Mouse (Mus musculus): Measurements from ENCODE around the gene Gm21244. TPM values are rescaled to one million over a fixed set of nuclear protein-coding genes. Genes with fewer than 3 reads are reported as not detected.
"Not testable (repeated sequence)": the region's sequence is repeated elsewhere in the genome, so short reads cannot be mapped to it uniquely, and the experiment has no call there.

Gene Gm21244
- polyA plus RNA-seq (2012; rRNA removed): not detected in 2 replicates

- H3K4me1 ChIP-seq (ENCODE audit: control insufficient read depth, insufficient read depth, low read length); H3K27me3 ChIP-seq (ENCODE audit: control insufficient read depth, insufficient read depth, low read length); DNase-seq; H3K27ac ChIP-seq (ENCODE audit: insufficient read depth, low read length); H3K4me3 ChIP-seq (replicated peaks; ENCODE audit: insufficient read depth, low read depth, low read length): not testable (repeated sequence)
- WGBS: no CpG with 5 or more reads among the region's 3 CpGs
Observed at GRCm38 (mm10) chrY:7169193-7169592, at the start of gene Gm21244. Gm21244 (minus strand) TSS chrY:7169293.

Other genes with a start within 250 kb of the Gm21244 start
- gene Gm28998, start 84.5 kb upstream of the Gm21244 start, polyA plus RNA-seq (2012; rRNA removed): not detected in 2 replicates
- not detected in 2 replicates for gene Gm21788, start 235.7 kb upstream of the Gm21244 start, polyA plus RNA-seq (2012; rRNA removed)